In genomic region chr15:84238991-84239401, GRCm38 (mm10) we compare ENCODE assay signal across 9 mouse cellular contexts. TPM values are rescaled to one million over a fixed set of nuclear protein-coding genes. Genes with fewer than 3 reads are reported as not detected.
DNase-seq lines count a peak whose midpoint lies in the region; ATAC-seq and TF ChIP-seq lines count a peak whose summit lies in the region.
"Had no signal": no experiment of that assay in that cellular context is flagged by ENCODE, and none has a peak within 500 bp of the region (broad histone marks: within the 10 kb centered on the region; RNA-seq: fewer than 3 reads in every experiment).

No protein-coding gene starts in this region.

- no peaks in the 10 kb centered on the region for H3K36me3 ChIP-seq in forebrain, embryonic 11.5 days (ENCODE audit: control insufficient read depth, insufficient read depth, low read length)
- H3K36me3 ChIP-seq in forebrain, embryonic 10.5 days (replicated peaks): no peaks in the 10 kb centered on the region
- no peaks in the 10 kb centered on the region for H3K36me3 ChIP-seq in lung, postnatal 0 days (ENCODE audit: insufficient read depth, low read length)
- no peaks in the 10 kb centered on the region for H3K36me3 ChIP-seq in limb, embryonic 15.5 days
- no peaks in the 10 kb centered on the region for H3K36me3 ChIP-seq in stomach, postnatal 0 days (ENCODE audit: control insufficient read depth, insufficient read depth, low read length)

- TF ChIP-seq CTCF in lung, postnatal 0 days (IDR thresholded peaks at IDR 0.05): no peak
- TF ChIP-seq CTCF in stomach, postnatal 0 days (IDR thresholded peaks at IDR 0.05; ENCODE audit: low read depth): no peak

- WGBS in forebrain, embryonic 11.5 days: 22% methylated on average over 16 of the region's 16 CpGs
- 26% methylated on average over 16 of the region's 16 CpGs for WGBS in forebrain, embryonic 10.5 days
- WGBS in lung, postnatal 0 days: 21% methylated on average over 16 of the region's 16 CpGs
- whole genome bisulfite sequencing in limb, embryonic 15.5 days: 14% methylated on average over 16 of the region's 16 CpGs
- WGBS in stomach, postnatal 0 days: 10% methylated on average over 16 of the region's 16 CpGs

- H3K9me3 ChIP-seq in forebrain, embryonic 11.5 days (ENCODE audit: control insufficient read depth, low read length): no peaks in the 10 kb centered on the region
- no peaks in the 10 kb centered on the region for H3K9me3 ChIP-seq in forebrain, embryonic 10.5 days
- H3K9me3 ChIP-seq in lung, postnatal 0 days (ENCODE audit: low read length): no peaks in the 10 kb centered on the region
- H3K9me3 ChIP-seq in limb, embryonic 15.5 days: no peaks in the 10 kb centered on the region
- no peaks in the 10 kb centered on the region for H3K9me3 ChIP-seq in stomach, postnatal 0 days (ENCODE audit: control insufficient read depth, low read length)

- TF ChIP-seq EP300 in lung, postnatal 0 days (IDR thresholded peaks at IDR 0.05): no peak
- no peak for TF ChIP-seq EP300 in stomach, postnatal 0 days (optimal IDR thresholded peaks at IDR 0.05)

- H3K27me3 ChIP-seq in forebrain, embryonic 11.5 days (ENCODE audit: control insufficient read depth, insufficient read depth, low read length): no peaks in the 10 kb centered on the region
- peaks cover 32% of the 10 kb centered on the region for H3K27me3 ChIP-seq in forebrain, embryonic 10.5 days (ENCODE audit: poor library complexity, severe bottlenecking)
- no peaks in the 10 kb centered on the region for H3K27me3 ChIP-seq in lung, postnatal 0 days (replicated peaks; ENCODE audit: insufficient read depth, low read length)
- peaks cover 13% of the 10 kb centered on the region; the same call in 1 of the 2 replicates for H3K27me3 ChIP-seq in limb, embryonic 15.5 days
- no peaks in the 10 kb centered on the region for H3K27me3 ChIP-seq in stomach, postnatal 0 days (ENCODE audit: control insufficient read depth, insufficient read depth, low read length)

- no peak overlapping the region for H3K4me3 ChIP-seq in forebrain, embryonic 11.5 days (ENCODE audit: low read depth, low read length)
- H3K4me3 ChIP-seq in forebrain, embryonic 10.5 days: no peak overlapping the region
- no peak overlapping the region for H3K4me3 ChIP-seq in lung, postnatal 0 days (ENCODE audit: low read depth, low read length)
- H3K4me3 ChIP-seq in limb, embryonic 15.5 days: no peak overlapping the region
- H3K4me3 ChIP-seq in stomach, postnatal 0 days (ENCODE audit: low read depth, low read length): no peak overlapping the region
- H3K4me3 ChIP-seq: left cerebral cortex, adult 2 months had no signal

- DNase-seq in forebrain, embryonic 11.5 days (ENCODE audit: low spot score): peak; percentile 51
- no peak for DNase-seq in forebrain, embryonic 10.5 days (ENCODE audit: extremely low spot score, low spot score)
- DNase-seq in lung, postnatal 0 days (ENCODE audit: low spot score): no peak
- DNase-seq in lung, postnatal 4 days: no peak
- DNase-seq in stomach, postnatal 0 days (ENCODE audit: low spot score): peak; percentile 29
- DNase-seq in cerebellum, adult 9-10 months: no peak
- DNase-seq in cerebellum, adult 18-20 months: no peak

- peaks cover 3% of the 10 kb centered on the region; the same call in 1 of the 2 replicates for H3K4me1 ChIP-seq in forebrain, embryonic 11.5 days (replicated peaks; ENCODE audit: control insufficient read depth, insufficient read depth, low read length)
- H3K4me1 ChIP-seq in forebrain, embryonic 10.5 days: peaks cover 50% of the 10 kb centered on the region
- H3K4me1 ChIP-seq in lung, postnatal 0 days (ENCODE audit: insufficient read depth, low read depth, low read length): no peaks in the 10 kb centered on the region
- H3K4me1 ChIP-seq in limb, embryonic 15.5 days: peaks cover 22% of the 10 kb centered on the region
- H3K4me1 ChIP-seq in stomach, postnatal 0 days (replicated peaks; ENCODE audit: control insufficient read depth, insufficient read depth): peaks cover 4% of the 10 kb centered on the region; the same call in 1 of the 2 replicates

- H3K27ac ChIP-seq in forebrain, embryonic 11.5 days (ENCODE audit: low read depth, low read length): no peak overlapping the region
- H3K27ac ChIP-seq in forebrain, embryonic 10.5 days: no peak overlapping the region
- H3K27ac ChIP-seq in lung, postnatal 0 days (ENCODE audit: low read length): no peak overlapping the region
- H3K27ac ChIP-seq in limb, embryonic 15.5 days: no peak overlapping the region
- no peak overlapping the region for H3K27ac ChIP-seq in stomach, postnatal 0 days (replicated peaks)
- H3K27ac ChIP-seq: left cerebral cortex, adult 2 months had no signal

- no peak overlapping the region for H3K4me2 ChIP-seq in forebrain, embryonic 11.5 days (ENCODE audit: low read depth, low read length, severe bottlenecking)
- 0 out of 2 replicates have a peak overlapping the region, but pooled peaks have one; percentile 0 for H3K4me2 ChIP-seq in lung, postnatal 0 days (replicated peaks; ENCODE audit: low read depth, low read length)
- peak overlapping the region; percentile 22; the same call in 1 of the 2 replicates for H3K4me2 ChIP-seq in limb, embryonic 15.5 days
- peak overlapping the region; percentile 17; the same call in 1 of the 2 replicates for H3K4me2 ChIP-seq in stomach, postnatal 0 days (replicated peaks; ENCODE audit: low read depth)

- ATAC-seq in forebrain, embryonic 11.5 days (replicated peaks; ENCODE audit: low FRiP score): no peak
- peak; percentile 43; the same call in 1 of the 2 replicates for ATAC-seq in lung, postnatal 0 days
- ATAC-seq in limb, embryonic 15.5 days (ENCODE audit: insufficient number of reproducible peaks, low FRiP score, low TSS enrichment, low read depth): no peak
- ATAC-seq in stomach, postnatal 0 days (ENCODE audit: low FRiP score, low TSS enrichment): no peak

- no peak overlapping the region for H3K9ac ChIP-seq in forebrain, embryonic 11.5 days (ENCODE audit: low read length)
- no peak overlapping the region for H3K9ac ChIP-seq in lung, postnatal 0 days (replicated peaks; ENCODE audit: low read depth)
- no peak overlapping the region for H3K9ac ChIP-seq in limb, embryonic 15.5 days
- H3K9ac ChIP-seq in stomach, postnatal 0 days (ENCODE audit: low read length): no peak overlapping the region

RNA-seq across cellular contexts. Expression of gene Parvb, which starts 7.2 kb away (rescaled TPM):
- 3.3 and 4.9 TPM in 2 replicates for polyA plus RNA-seq in forebrain, embryonic 11.5 days (2014; fragmentation: Nextera tagmentation; extraction: Ambion mirVana)
- 3.3 and 4.4 TPM in 2 replicates for polyA plus RNA-seq in forebrain, embryonic 10.5 days (2016; fragmentation: Nextera tagmentation; extraction: Ambion mirVana)
- polyA plus RNA-seq in lung, postnatal 0 days (2015; fragmentation: Nextera tagmentation; extraction: Ambion mirVana): 7.9 and 8.5 TPM in 2 replicates
- polyA plus RNA-seq in limb, embryonic 15.5 days (2015; fragmentation: Nextera tagmentation; extraction: Ambion mirVana): 3.2 and 5.1 TPM in 2 replicates
- 1.1 and 1.4 TPM in 2 replicates for polyA plus RNA-seq in stomach, postnatal 0 days (2015; fragmentation: Nextera tagmentation; extraction: Ambion mirVana)

RNA-seq across cellular contexts. Expression of gene Samm50, which starts 47.0 kb away (rescaled TPM):
- 78.8 and 83.0 TPM in 2 replicates for polyA plus RNA-seq in forebrain, embryonic 11.5 days (2014; fragmentation: Nextera tagmentation; extraction: Ambion mirVana)
- polyA plus RNA-seq in forebrain, embryonic 10.5 days (2016; fragmentation: Nextera tagmentation; extraction: Ambion mirVana): 112 and 113 TPM in 2 replicates
- polyA plus RNA-seq in lung, postnatal 0 days (2015; fragmentation: Nextera tagmentation; extraction: Ambion mirVana): 59.9 and 63.5 TPM in 2 replicates
- polyA plus RNA-seq in limb, embryonic 15.5 days (2015; fragmentation: Nextera tagmentation; extraction: Ambion mirVana): 92.2 and 97.8 TPM in 2 replicates
- 92.3 and 97.4 TPM in 2 replicates for polyA plus RNA-seq in stomach, postnatal 0 days (2015; fragmentation: Nextera tagmentation; extraction: Ambion mirVana)

Comparison
In these comparisons a context has a peak if more than half of its experiments do, and no peak if none do; other contexts are left out.
1. DNase-seq: peak in forebrain, embryonic 11.5 days (single experiment) and stomach, postnatal 0 days (single experiment); none in forebrain, embryonic 10.5 days (single experiment), lung, postnatal 0 days (single experiment), lung, postnatal 4 days (0 of 2), cerebellum, adult 9-10 months (single experiment) and cerebellum, adult 18-20 months (0 of 2).